Mouse (Mus musculus) bone marrow, adult 2 months (tissue): ENCODE measurements around the gene Atcay. TPM values are rescaled to one million over a fixed set of nuclear protein-coding genes. Genes with fewer than 3 reads are reported as not detected.
"Not testable (repeated sequence)": the region's sequence is repeated elsewhere in the genome, so short reads cannot be mapped to it uniquely, and the experiment has no call there.

Experiments used
- H3K27ac ChIP-seq: fragments of 200-500 bp; 2 replicates; pipeline ENCODE4 v1.5.1; 2012; ENCODE audit warnings: low read depth, mild to moderate bottlenecking, control low read depth, inconsistent platforms, low read length; ENCODE audit not compliant: control insufficient read depth, poor library complexity, insufficient read depth
- H3K4me1 ChIP-seq: fragments of 200-500 bp; 2 replicates; pipeline ENCODE4 v1.6.1; 2011; ENCODE audit warnings: low read length; ENCODE audit not compliant: control insufficient read depth, insufficient read depth
- H3K4me3 ChIP-seq: fragments of 200-500 bp; replicated peaks from 2 replicates; pipeline ENCODE3; 2011; ENCODE audit warnings: mild to moderate bottlenecking, low read depth, low read length, control low read depth; ENCODE audit not compliant: control insufficient read depth
- CTCF ChIP-seq: fragments of 200-500 bp; IDR thresholded peaks from 2 replicates; pipeline ENCODE4 v1.5.1; 2011; ENCODE audit warnings: low read length, control low read depth; ENCODE audit not compliant: control insufficient read depth, insufficient read depth
- POLR2A ChIP-seq: fragments of 200-500 bp; IDR thresholded peaks from 2 replicates; pipeline ENCODE4 v1.6.1; 2011; ENCODE audit warnings: low read depth, mild to moderate bottlenecking, control low read depth, low read length, borderline replicate concordance; ENCODE audit not compliant: control insufficient read depth
- WGBS: fragments of 180-500 bp; shearing (Covaris S2); methylation state at CpG from one replicate; pipeline ENCODE4 v1.1.7; 2018; 5-methylcytosine and 5-hydroxymethylcytosine counted together
- polyA plus RNA-seq: library from polyadenylated mRNA; stranded (reverse); fragments of >200 nt; gene quantifications from 2 replicates; pipeline ENCODE4 v1.2.4, GENCODE M21; 2011; ENCODE audit warnings: low replicate concordance; ENCODE audit not compliant: missing spikeins, insufficient read depth, insufficient read length

Atcay gene
- polyA plus RNA-seq, 1 experiment = not detected

DNA sequence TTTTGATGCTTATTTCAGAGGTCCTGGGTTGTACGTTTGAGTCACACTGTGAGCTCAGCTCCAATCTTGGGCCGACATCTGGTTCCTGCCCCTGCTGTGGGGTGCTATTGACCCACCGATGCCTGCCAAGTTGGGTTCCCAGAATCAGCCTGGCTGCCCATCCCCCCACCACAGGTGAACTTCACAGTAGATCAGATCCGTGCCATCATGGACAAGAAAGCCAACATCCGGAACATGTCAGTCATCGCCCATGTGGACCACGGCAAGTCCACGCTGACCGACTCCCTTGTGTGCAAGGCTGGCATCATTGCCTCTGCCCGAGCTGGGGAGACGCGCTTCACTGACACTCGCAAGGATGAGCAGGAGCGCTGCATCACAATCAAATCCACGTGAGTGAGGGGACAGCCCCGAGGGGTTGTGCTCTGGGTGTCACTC is 53.1 kb downstream of the Atcay start:
- 12% methylated on average over 16 of the region's 16 CpGs for WGBS

DNA sequence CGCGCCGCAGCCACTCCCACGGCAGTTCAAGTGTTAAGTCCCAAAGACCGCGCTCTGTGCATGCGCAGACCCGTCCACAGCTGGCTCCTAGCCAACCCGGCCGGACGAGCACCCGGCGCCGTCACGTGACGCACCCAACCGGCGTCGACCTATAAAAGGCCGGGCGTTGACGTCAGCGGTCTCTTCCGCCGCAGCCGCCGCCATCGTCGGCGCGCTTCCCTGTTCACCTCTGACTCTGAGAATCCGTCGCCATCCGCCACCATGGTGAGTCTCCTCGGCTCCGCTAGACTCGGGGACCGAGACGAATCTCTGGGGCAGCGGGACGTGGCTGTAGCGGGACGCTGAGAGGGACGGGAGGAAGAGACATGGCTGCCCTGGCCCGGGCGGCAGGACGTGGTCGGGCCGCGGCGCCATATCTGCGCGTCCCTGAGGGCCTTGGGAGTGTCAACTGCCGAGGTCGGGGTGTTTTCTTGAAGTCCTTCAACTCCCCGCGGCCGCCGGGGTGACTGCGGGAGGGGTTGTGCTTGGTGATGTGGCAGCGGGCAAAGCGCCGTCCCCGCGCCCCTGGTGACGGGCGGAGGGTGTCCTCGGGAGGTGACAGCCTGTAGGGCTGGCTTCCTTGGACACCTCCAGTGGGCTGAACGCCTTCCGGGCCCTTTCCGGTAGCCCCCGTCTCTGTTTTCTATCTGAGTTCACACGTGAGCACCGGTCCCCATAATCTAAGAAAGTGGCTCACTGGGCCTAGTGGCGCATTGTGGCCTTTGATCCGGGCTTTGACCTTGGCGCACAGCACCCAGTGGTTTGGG is 54.0 kb downstream of the Atcay start, which contains the start of gene Eef2:
TSS of gene Eef2 (plus strand) at position 166 of the 806 bp plus-strand sequence.
- H3K4me1 ChIP-seq = peaks cover 7% of the 10 kb centered on the region
- H3K4me3 ChIP-seq = peak within 1 kb of the TSS; percentile 76
- under 1% methylated on average over 77 of the region's 77 CpGs for WGBS
- peak within 1 kb of the TSS; percentile 87 for H3K27ac ChIP-seq
- TF ChIP-seq CTCF (no peak), POLR2A (peak; percentile 99)

More for the DNA sequence above, 53.1 kb downstream of the Atcay start:
- Histone ChIP-seq H3K4me1 (peaks cover 7% of the 10 kb centered on the region), H3K4me3 (peak overlapping the region; percentile 76), H3K27ac (peak overlapping the region; percentile 87; the same call in 1 of the 2 replicates)
- no peak for TF ChIP-seq POLR2A
- TF ChIP-seq CTCF = no peak; the same call in 1 of the 2 replicates

DNA sequence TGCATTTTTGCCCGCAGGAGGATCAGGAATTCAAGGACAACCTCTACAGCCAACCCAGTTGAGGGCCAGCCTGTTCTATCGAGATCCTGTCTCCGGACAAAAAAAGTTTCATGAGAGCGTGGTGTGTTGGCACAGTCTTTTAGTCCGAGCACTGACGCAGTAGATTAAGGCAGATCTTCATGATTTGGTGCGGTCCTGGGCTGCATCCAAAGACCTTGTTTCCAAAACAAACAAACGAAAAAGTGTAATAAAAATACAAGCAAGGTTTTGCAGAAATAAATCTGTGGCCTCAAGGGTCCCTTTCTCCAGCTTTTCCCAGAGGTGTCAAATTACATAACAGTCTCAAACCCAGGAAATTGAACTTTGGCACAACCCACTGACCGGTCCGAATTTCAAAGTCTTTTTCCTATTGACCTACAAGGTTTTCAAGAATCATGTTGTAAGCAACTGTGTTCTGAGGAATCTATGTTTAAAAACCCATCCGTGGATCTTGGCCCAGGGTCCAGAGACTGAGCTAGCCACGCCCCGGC is 54.6 kb downstream of the Atcay start:
- H3K4me1 ChIP-seq = peaks cover 7% of the 10 kb centered on the region
- TF ChIP-seq POLR2A (no peak), CTCF (no peak)

DNA sequence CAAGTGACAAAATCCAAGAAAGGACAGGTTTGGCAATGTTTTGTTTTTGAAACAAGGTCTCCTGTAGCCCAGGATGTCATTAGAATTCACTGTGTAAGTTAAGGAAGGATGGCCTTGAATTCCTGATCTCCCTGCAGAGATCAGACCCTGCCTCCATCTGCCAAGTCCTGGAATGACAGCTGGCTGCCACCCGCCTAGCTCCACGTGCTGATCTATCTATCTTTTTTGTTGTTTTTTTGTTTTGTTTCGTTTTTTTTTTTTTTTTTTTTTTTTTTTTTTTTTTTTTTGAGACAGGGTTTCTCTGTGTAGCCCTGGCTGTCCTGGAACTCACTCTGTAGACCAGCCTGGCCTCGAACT is 55.3 kb downstream of the Atcay start:
- WGBS = 15% methylated on average over 3 of the region's 4 CpGs
- H3K27ac ChIP-seq = peak overlapping the region; percentile 48; the same call in 1 of the 2 replicates
- H3K4me3 ChIP-seq = peak overlapping the region; percentile 18
- H3K4me1 ChIP-seq = not testable (repeated sequence)

More for the DNA sequence above, 54.6 kb downstream of the Atcay start:
- WGBS = 4% methylated on average over 13 of the region's 13 CpGs
- Histone ChIP-seq H3K27ac (peak overlapping the region; percentile 35; the same call in 1 of the 2 replicates), H3K4me3 (peak overlapping the region; percentile 56)

DNA sequence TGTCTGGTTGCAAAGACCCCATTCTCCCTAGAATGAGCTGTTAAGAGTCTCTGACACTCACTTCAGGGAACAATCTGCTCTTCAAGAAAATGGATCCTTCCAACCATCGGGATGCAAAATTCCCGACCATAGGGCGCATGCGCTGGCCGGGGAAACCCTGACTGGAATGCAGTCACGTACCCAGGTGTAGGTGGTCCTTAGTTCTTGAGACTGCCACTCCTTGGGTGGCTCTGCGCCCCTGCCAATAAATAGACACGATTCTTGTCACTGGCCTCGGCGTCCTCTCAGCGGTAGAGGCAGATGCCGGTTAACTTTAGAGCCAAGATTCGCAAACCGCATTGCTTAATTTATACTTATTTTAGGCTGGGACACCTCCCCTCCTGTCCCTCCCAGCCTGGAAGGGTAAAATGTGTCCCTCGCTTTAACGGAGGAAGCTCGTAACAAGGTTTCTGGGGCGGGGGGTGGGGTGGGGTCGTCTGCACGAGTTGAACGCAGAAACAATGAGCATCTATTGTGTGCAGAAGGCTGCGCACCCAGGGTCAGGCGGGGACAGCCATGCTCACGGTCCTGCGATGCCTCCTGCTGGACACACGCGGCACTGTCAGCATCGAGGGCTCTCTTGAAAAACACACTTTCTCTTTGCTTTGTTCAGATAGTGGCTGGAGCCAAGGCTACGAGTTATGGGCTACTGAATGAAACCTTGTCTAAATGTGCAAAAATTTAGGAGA is 55.9 kb downstream of the Atcay start:
- Histone ChIP-seq H3K4me1 (peaks cover 7% of the 10 kb centered on the region), H3K27ac (no peak overlapping the region), H3K4me3 (no peak overlapping the region)
- WGBS = 14% methylated on average over 29 of the region's 29 CpGs
- TF ChIP-seq CTCF (peak; percentile 100), POLR2A (no peak)

DNA sequence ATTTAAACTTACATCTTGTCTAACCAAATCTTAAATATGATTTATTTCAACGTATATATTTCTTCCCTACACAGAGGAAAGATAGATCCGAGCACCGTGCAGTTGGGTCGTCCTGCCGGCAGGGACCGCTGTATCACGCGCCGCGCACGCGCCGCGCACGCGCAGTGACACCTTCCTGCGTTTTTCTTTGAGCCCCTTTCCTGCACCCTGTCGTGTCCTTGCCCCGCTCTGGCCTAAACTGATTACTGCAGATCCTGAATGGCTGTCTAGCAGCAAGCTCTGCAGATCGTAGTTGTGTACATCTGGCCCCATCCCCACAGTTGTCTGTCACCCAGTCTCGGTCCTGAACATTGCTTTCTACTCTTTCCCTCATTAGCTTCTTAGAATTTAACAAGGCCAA is 57.5 kb downstream of the Atcay start:
- peaks cover 7% of the 10 kb centered on the region for H3K4me1 ChIP-seq
- WGBS = 6% methylated on average over 21 of the region's 21 CpGs
- TF ChIP-seq CTCF (peak; percentile 90), POLR2A (peak; percentile 66; the same call in 1 of the 2 replicates)
- H3K4me3 ChIP-seq = peak overlapping the region; percentile 72
- peak overlapping the region; percentile 80 for H3K27ac ChIP-seq

DNA sequence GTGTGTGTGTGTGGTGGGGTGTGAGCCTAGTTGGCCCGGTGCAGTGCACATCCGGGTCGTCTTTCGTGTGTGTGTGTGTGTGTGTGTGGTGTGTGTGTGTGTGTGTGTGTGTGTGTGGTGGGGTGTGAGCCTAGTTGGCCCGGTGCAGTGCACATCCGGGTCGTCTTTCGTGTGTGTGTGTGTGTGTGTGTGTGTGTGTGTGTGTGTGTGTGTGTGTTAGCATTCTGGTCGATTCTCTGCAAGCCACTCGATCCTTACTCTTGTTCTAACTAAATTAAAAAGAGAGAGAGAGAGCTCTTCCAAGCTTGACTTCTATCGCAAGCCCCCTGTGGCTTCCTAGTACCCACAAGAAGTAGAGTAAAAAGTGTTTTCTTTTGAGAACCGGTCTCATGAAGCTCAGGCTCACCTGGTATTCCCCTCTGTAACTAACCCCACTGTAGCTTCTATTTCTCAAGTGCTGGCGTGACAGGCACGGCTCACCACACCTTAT is 61.2 kb downstream of the Atcay start:
- not testable (repeated sequence) for H3K4me3 ChIP-seq, H3K27ac ChIP-seq, H3K4me1 ChIP-seq
- 4% methylated on average over 12 of the region's 14 CpGs for WGBS

DNA sequence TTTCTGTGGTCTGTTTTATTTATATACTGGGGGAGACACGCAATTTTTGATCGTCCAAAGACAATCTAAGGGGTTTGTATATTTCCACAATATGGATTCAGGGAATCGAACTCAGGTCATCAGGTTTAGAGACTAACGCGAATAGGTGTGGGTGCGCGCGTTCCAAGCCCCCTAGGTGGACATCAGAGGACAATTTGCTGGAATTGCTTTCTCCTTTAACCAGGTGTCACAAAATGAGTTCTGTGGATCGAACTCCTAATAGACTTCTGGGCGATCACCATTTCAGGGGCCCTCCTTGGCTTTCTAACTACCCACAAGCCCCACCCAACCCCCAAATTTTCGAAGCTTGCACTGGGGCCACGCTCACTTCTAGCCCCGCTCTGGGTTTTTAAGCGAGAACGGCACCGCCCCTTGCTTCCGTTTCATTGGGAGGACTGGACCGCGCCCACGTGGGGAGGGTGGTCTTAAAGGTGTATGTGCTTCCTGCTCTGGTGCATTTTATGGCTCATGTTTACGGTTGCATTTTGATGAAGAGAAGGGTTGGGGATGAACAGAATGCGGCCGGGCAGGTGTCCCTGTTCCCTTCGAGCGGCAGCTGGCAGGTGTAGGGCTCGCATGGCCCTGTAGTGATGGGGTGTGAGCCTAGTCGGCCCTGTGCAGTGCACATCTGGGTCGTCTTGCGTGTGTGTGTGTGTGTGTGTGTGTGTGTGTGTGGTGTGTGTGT is 62.0 kb downstream of the Atcay start:
- Histone ChIP-seq H3K4me3 (peak overlapping the region; percentile 68), H3K4me1 (peaks cover 3% of the 10 kb centered on the region), H3K27ac (peak overlapping the region; percentile 85)
- TF ChIP-seq POLR2A = no peak
- no peak; the same call in 1 of the 2 replicates for TF ChIP-seq CTCF
- WGBS = under 1% methylated on average over 29 of the region's 29 CpGs
